Mouse (Mus musculus): ENCODE measurements around the gene Acbd4. TPM values are rescaled to one million over a fixed set of nuclear protein-coding genes. Genes with fewer than 3 reads are reported as not detected.

Acbd4 gene
- 22.0 and 23.5 TPM in 2 replicates for polyA plus RNA-seq (2015; fragmentation: Nextera tagmentation; extraction: Ambion mirVana)

DNA sequence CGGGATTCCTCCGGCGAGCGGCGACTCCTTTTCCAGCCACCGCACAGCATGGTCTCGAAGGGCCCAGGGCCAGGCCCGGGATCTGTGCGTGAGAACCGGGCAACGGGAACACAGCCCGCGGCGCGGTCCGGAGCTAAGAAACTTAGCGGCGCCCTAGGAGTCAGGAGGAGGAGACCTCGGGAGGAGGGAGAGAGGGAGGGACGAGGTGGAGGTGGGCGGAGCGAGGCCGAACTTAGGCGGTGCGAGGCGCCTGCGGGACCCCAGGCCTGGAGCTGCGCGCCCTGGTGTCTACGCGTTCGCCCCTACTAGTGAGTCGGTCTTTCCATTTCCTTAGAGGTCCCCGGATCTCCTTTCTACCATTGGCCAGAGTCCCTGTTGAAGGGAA lies at the start of gene Acbd4, which contains the start of gene Plcd3:
Acbd4 (plus strand) TSS at position 202 of the 385 bp plus-strand sequence.
Plcd3 (minus strand) TSS at position 178 of the 385 bp plus-strand sequence.
- peak; percentile 48 for DNase-seq (ENCODE audit: low spot score)

DNA sequence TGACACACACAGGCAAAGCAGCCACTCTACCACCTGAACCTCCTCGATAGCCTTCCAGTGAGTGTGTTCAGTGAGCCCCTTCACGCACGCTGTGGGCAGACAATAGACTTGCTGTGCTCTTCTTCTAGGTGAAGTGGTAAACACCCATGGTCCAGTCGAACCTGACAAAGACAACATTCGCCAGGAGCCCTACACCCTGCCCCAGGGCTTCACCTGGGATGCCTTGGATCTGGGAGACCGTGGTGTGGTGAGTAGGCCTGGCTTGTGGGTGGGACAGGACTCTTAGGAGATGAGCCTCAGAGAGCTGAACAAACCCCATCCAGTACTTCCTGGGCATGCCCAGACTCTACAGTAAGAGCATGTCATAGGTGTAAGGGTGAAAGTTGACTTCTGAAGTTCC lies 49.4 kb upstream of the Acbd4 start:
- no peak for DNase-seq (ENCODE audit: low spot score)

DNA sequence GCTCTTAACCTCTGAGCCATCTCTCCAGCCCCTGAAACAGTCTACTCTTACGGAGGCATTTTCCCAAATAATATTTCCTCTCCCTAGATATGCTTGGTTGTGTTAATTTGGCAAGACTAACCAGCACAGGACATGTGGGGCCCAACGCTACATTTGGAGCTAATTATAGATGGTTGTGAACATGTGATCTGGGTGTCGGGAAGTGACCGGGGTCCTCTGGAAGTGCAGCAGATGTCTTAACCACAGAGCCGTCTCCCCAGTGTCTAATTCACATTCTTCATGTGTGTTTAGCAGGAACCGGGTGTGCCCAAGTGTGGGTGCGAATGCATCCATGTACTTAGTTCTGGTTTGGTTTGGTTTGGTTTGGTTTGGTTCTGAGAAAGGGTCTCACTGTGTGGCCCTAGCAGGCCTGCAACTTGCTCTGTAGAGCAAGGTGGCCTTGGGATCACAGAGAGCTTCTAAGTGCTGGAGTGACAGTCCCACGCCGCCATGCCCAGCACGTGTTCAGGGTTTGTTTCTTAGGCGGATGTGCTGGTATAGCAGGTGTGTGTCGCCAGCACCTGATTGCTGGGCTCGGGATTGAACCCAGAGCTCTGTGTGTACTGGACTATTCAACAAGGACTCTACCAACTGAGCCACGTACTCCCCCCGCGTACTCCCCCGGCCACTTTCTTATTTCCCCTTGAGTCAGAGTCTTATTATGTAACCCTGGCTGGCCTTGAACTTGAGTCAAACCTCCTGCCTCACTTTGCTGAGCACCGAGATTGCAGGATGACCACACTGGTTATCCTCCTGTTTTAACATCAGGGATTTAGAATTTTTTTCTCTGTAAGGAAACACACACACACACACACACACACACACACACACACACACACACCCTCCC lies 48.0 kb upstream of the Acbd4 start:
- DNase-seq (ENCODE audit: low spot score), result no peak

DNA sequence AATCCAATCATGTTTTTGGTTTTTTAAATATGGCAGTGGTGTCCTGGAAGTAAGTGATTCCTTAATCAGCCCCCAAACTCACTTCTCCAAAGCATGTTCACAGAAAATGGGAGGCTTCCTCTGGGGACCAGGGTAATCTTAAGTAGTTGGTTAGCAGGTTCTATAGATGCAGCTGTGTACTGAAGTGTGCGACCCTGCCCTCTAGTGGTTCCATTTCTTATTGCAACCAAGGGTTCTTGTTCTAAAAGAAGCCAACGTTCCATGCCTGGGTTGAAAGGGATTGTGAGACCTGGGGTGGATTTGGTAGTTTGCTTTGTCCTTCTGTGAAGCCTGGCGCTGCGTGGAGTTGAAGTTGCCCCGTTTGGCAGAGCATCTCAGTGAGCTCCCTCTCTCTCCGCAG lies 46.7 kb upstream of the Acbd4 start:
- DNase-seq (ENCODE audit: low spot score), result peak; percentile 83

- DNase-seq (ENCODE audit: low spot score), result no peak
Observed at GRCm38 (mm10) chr11:103056636-103057035, 44.8 kb upstream of the Acbd4 start.

- DNase-seq (ENCODE audit: low spot score), result no peak
Observed at GRCm38 (mm10) chr11:103058499-103059085, 42.9 kb upstream of the Acbd4 start.

GRCm38 (mm10) chr11:103066191-103067050 lies 35.1 kb upstream of the Acbd4 start:
- DNase-seq (ENCODE audit: low spot score), result no peak

DNA sequence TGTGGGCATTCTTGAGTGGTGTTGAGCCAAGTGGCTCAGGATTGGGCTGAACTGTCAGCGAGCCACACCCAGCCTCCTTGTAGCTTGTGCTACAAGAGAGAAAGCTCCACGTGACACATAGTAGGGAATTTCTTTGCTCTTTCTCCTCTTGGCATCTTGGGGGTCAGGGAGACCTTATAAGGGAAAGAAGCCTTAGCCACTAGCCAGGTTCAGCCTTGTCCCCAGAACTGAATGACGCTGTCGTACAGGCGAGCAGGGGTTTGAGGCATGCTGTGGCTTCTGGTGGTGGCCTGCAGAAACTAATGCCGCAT lies 34.5 kb upstream of the Acbd4 start:
- DNase-seq (ENCODE audit: low spot score), result no peak

DNA sequence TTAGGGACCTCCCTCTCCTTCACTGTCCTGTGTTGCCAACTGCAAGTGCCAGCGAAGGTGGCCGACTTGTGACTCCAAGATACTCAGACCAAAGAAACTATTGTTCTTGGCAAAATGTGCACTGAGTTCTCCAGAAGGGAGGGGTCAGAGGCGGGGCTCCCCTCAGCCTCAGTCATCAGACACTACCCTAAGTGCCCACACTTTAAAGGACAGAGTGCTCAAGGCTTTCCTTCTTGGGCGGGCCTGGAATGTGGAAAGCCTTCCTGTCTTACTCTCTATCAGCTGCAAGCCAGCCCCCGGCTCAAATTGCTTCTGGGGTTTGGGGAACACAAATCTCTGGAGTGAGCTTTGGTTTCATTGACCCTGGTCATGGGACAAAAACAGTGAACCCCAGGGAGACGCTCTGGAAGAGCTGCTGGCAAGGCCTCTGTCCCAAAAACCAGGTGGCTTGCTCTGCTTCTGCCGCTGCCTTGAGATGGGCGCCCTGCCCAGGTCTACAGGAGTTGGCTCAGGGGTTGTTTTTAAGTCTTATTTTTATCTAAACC lies 34.0 kb upstream of the Acbd4 start:
- no peak for DNase-seq (ENCODE audit: low spot score)

- no peak for DNase-seq (ENCODE audit: low spot score)
Observed at GRCm38 (mm10) chr11:103068272-103068671, 33.2 kb upstream of the Acbd4 start.

DNA sequence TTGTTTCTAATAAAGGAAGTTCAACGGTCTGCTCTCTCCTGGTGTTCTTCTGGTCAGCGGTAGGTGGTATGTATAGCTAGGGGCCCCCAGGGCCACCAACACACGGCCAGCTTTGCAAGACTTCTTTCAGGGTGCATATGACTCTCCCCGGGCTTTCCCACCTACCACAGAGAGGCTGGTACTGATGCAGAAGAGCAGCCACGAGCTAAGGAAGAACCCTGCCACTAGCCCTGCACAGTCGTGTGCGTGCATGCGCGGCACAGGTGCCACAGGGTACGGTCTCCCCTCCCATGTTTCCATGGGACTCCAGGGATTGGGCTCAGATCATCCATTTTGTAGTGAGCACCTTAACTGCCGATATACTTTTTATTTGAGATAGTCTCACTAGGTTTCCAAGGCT lies 32.6 kb upstream of the Acbd4 start:
- no peak for DNase-seq (ENCODE audit: low spot score)

DNA sequence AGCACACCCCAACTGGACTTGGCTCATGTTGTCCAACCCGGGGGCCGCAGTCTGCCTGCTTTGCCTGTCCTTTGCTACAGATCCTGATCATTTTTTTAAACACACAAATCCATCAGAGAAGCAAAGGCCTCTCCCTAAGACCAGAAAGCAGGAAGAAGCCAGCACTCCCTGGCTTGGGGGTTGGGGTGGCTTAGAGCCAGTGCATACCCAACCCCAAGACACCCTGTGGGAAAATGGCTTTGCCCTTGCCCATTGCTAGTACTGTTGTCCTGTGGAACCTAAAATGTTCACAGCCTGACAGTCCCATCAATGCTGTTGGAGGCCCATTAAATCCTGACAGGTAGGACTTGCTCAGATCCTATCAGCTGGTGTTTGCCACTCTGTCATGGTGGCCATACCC lies 31.8 kb upstream of the Acbd4 start:
- DNase-seq (ENCODE audit: low spot score), result no peak

DNA sequence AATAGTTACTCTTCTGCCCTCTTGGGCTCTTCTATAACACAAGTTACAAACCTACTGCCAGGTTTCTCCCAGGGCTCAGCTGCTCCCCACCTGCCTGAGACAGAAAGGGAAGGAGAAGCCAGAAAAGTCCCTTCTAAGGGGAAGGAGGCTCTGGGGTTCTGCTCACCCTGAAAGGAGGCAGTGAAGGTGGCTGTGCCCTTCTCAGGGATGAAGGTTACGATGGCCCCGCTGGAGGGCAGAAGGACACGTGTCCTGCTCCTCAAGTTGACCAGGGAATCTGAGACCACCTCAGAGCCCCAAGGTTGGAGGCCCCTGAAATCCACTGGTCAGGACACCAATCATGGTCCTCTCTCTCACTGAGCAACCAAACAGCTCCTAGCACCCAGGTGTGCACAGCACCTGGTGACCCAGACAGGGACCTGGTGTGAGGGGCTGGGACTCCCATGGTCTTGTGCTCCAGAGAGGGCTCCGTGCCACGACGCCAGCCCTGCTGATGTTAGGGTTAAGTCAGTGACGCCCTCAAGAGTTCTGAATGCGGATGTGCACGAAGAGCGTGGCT lies 31.1 kb upstream of the Acbd4 start:
- no peak for DNase-seq (ENCODE audit: low spot score)

GRCm38 (mm10) chr11:103073671-103074070 lies 27.8 kb upstream of the Acbd4 start:
- DNase-seq (ENCODE audit: low spot score), result no peak

- DNase-seq (ENCODE audit: low spot score), result no peak
Observed at GRCm38 (mm10) chr11:103074121-103074650, 27.3 kb upstream of the Acbd4 start.

- DNase-seq (ENCODE audit: low spot score), result no peak
Observed at GRCm38 (mm10) chr11:103074796-103075323, 26.6 kb upstream of the Acbd4 start.

DNA sequence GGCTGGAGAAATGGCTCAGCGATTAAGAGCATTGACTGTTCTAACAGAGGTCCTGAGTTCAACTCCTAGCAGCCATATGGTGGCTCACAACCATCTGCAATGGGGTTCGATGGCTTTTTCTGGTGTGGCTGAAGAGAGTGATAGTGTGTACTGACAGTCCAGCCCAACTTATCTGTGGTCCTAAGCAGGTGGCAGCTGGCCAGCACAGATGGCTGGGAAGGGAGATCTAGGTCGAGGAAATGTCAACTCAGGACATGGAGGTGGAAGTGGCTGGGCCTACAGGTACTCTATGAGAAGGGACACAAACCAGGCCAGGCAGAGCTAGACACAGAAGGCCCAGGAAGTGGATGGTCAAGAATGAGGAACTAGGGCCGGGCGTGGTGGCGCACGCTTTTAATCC lies 25.5 kb upstream of the Acbd4 start:
- DNase-seq (ENCODE audit: low spot score), result no peak

DNA sequence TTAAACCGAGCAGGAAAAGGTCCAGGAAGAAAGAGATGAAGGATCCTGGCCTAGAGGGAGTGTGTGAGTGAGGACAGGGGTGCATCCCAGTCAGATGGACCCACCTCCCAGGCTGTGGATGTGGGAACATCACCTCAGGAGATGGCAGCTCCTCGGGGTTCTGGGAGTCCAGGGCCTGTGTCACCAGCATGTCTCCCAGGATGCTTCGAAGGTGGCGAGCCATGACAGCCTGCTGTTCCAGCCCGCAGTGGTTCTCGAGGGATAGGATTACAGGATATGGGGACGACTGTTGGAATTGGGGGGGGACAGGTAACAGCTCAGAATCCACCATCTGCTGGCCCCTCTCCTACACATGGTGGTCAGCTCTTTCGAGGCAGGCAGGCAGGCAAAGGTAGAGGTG lies 24.9 kb upstream of the Acbd4 start:
- DNase-seq (ENCODE audit: low spot score), result no peak

- no peak for DNase-seq (ENCODE audit: low spot score)
Observed at GRCm38 (mm10) chr11:103078131-103078530, 23.4 kb upstream of the Acbd4 start.

GRCm38 (mm10) chr11:103080323-103081091 lies 21.0 kb upstream of the Acbd4 start:
- peak; percentile 47 for DNase-seq (ENCODE audit: low spot score)
